Mouse (Mus musculus): Measurements from ENCODE around the gene Ldlrad3.

DNA sequence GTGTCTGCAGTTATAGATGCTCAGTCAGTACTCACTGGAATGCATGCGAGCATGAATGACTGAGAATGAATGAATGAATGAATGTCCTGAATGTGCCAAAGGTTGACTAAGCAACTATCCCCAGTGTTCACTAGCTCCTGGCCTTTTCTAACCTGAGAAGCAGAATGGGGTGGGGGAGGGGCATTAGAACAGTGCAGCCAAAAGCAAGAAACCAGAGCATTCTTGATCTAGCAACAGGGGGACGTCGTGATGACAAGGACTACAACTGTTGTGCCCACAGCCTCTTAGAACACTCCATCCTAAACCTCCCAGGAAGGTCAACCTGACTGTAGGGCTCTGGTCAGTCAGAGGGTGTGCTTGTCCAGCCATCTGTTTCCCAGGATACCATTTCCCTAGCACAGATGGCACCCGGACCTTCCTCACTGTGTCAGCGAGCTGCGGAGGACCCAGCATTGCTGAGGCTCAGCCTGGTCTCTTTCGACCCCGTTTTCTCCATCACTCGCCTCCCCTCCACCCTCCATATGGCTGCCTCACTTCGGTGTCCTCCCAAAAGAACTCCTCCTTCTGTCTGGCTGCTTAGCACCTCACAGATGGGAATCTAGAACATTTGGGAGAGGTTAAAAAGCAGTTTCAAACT, 278.7 kb downstream of the Ldlrad3 start:
- TF ChIP-seq CTCF (IDR thresholded peaks at IDR 0.05) (no peak), EP300 (IDR thresholded peaks at IDR 0.05) (no peak)
